Mouse (Mus musculus) forebrain, embryonic 13.5 days (tissue): ENCODE measurements at regions not wholly inside any gene's neighbourhood (a gene's known extent, or its start where the extent isn't known, plus 50 kb on each side); places are given as distances from the start of the nearest gene placed in this dataset.

Experiments
- ATAC-seq: fragments of 200-750 bp; cut with Nextera tagmentation; 2 replicates; pipeline ENCODE4 v1.8.0; 2017
- H3K27ac ChIP-seq: fragments of 300-500 bp; sonication (generic); 2 replicates; pipeline ENCODE4 v1.5.1; 2015; ENCODE audit warnings: inconsistent platforms, mild to moderate bottlenecking, moderate library complexity
- H3K27me3 ChIP-seq: fragments of 300-500 bp; sonication (generic); 2 replicates; pipeline ENCODE4 v1.6.1; 2015; ENCODE audit warnings: mild to moderate bottlenecking, inconsistent platforms
- H3K36me3 ChIP-seq: fragments of 300-500 bp; sonication (generic); 2 replicates; pipeline ENCODE4 v1.6.1; 2015; ENCODE audit warnings: mild to moderate bottlenecking, inconsistent platforms; ENCODE audit not compliant: poor library complexity, severe bottlenecking
- H3K4me1 ChIP-seq: fragments of 300-500 bp; sonication (generic); 2 replicates; pipeline ENCODE4 v1.6.1; 2015; ENCODE audit warnings: inconsistent platforms
- H3K4me2 ChIP-seq: fragments of 300-500 bp; sonication (generic); 2 replicates; pipeline ENCODE4 v1.6.1; 2015; ENCODE audit warnings: inconsistent platforms, mild to moderate bottlenecking, moderate library complexity
- H3K4me3 ChIP-seq: fragments of 300-500 bp; sonication (generic); 2 replicates; pipeline ENCODE4 v1.5.1; 2015; ENCODE audit warnings: mild to moderate bottlenecking, inconsistent platforms
- H3K9ac ChIP-seq: fragments of 300-500 bp; sonication (generic); 2 replicates; pipeline ENCODE4 v1.6.1; 2015; ENCODE audit warnings: mild to moderate bottlenecking, inconsistent platforms
- H3K9me3 ChIP-seq: fragments of 300-500 bp; sonication (generic); replicated peaks from 2 replicates; pipeline ENCODE4 v1.6.1; 2016; ENCODE audit warnings: inconsistent platforms
- WGBS: fragments of 180-500 bp; shearing (Covaris S2); methylation state at CpG from one replicate; pipeline ENCODE4 v1.1.7; 2015; 5-methylcytosine and 5-hydroxymethylcytosine counted together

GRCm38 (mm10) chr4:34403061-34403460 is 147.7 kb upstream of the Akirin2 start:
- H3K9me3 ChIP-seq: no peaks in the 10 kb centered on the region
- no peaks in the 10 kb centered on the region for H3K27me3 ChIP-seq
- no peak for ATAC-seq
- no peak overlapping the region for H3K4me3 ChIP-seq
- H3K27ac ChIP-seq: no peak overlapping the region
- WGBS: 83% methylated on average over 2 of the region's 2 CpGs
- H3K9ac ChIP-seq: no peak overlapping the region
- no peaks in the 10 kb centered on the region for H3K4me1 ChIP-seq
- no peaks in the 10 kb centered on the region for H3K36me3 ChIP-seq
- no peak overlapping the region for H3K4me2 ChIP-seq

GRCm38 (mm10) chr4:34407181-34407580 is 143.6 kb upstream of the Akirin2 start:
- Histone ChIP-seq H3K9ac (no peak overlapping the region), H3K9me3 (no peaks in the 10 kb centered on the region), H3K27me3 (no peaks in the 10 kb centered on the region), H3K36me3 (no peaks in the 10 kb centered on the region), H3K27ac (no peak overlapping the region), H3K4me1 (no peaks in the 10 kb centered on the region), H3K4me3 (no peak overlapping the region), H3K4me2 (no peak overlapping the region)
- no peak for ATAC-seq
- 85% methylated on average over 3 of the region's 3 CpGs for WGBS

- no peak overlapping the region for H3K9ac ChIP-seq
- H3K36me3 ChIP-seq: no peaks in the 10 kb centered on the region
- no peak overlapping the region for H3K4me3 ChIP-seq
- no peaks in the 10 kb centered on the region for H3K9me3 ChIP-seq
- H3K4me1 ChIP-seq: no peaks in the 10 kb centered on the region
- no peak overlapping the region for H3K4me2 ChIP-seq
- WGBS: 82% methylated on average over 6 of the region's 6 CpGs
- ATAC-seq: no peak
- no peaks in the 10 kb centered on the region for H3K27me3 ChIP-seq
- H3K27ac ChIP-seq: no peak overlapping the region
Measured at GRCm38 (mm10) chr4:34420970-34421369, 129.8 kb upstream of the Akirin2 start.

GRCm38 (mm10) chr4:34424131-34424646 is 126.5 kb upstream of the Akirin2 start:
- ATAC-seq: no peak
- H3K9ac ChIP-seq: no peak overlapping the region
- H3K4me3 ChIP-seq: no peak overlapping the region
- 76% methylated on average over 2 of the region's 2 CpGs for WGBS
- H3K36me3 ChIP-seq: no peaks in the 10 kb centered on the region
- no peaks in the 10 kb centered on the region for H3K4me1 ChIP-seq
- H3K27me3 ChIP-seq: no peaks in the 10 kb centered on the region
- H3K9me3 ChIP-seq: no peaks in the 10 kb centered on the region
- no peak overlapping the region for H3K4me2 ChIP-seq
- no peak overlapping the region for H3K27ac ChIP-seq

GRCm38 (mm10) chr4:34429003-34429402 is 121.7 kb upstream of the Akirin2 start:
- Histone ChIP-seq H3K36me3 (no peaks in the 10 kb centered on the region), H3K4me1 (no peaks in the 10 kb centered on the region), H3K9me3 (no peaks in the 10 kb centered on the region), H3K27me3 (no peaks in the 10 kb centered on the region), H3K9ac (no peak overlapping the region), H3K4me2 (no peak overlapping the region), H3K4me3 (no peak overlapping the region), H3K27ac (no peak overlapping the region)
- ATAC-seq: no peak
- 70% methylated on average over 4 of the region's 4 CpGs for WGBS

- Histone ChIP-seq H3K27me3 (no peaks in the 10 kb centered on the region), H3K9ac (no peak overlapping the region), H3K4me2 (no peak overlapping the region), H3K27ac (no peak overlapping the region), H3K36me3 (no peaks in the 10 kb centered on the region), H3K4me3 (no peak overlapping the region), H3K9me3 (no peaks in the 10 kb centered on the region), H3K4me1 (no peaks in the 10 kb centered on the region)
- ATAC-seq: no peak
- WGBS: 78% methylated on average over 22 of the region's 22 CpGs
Measured at GRCm38 (mm10) chr4:34429456-34430235, 121.1 kb upstream of the Akirin2 start.

GRCm38 (mm10) chr4:34437316-34437715 is 113.4 kb upstream of the Akirin2 start:
- no peak overlapping the region for H3K9ac ChIP-seq
- no peak overlapping the region for H3K4me3 ChIP-seq
- no peak for ATAC-seq
- no peaks in the 10 kb centered on the region for H3K4me1 ChIP-seq
- H3K27ac ChIP-seq: no peak overlapping the region
- H3K27me3 ChIP-seq: no peaks in the 10 kb centered on the region
- no peak overlapping the region for H3K4me2 ChIP-seq
- H3K36me3 ChIP-seq: no peaks in the 10 kb centered on the region
- no peaks in the 10 kb centered on the region for H3K9me3 ChIP-seq
- 77% methylated on average over 3 of the region's 3 CpGs for WGBS

GRCm38 (mm10) chr4:34449582-34449981 is 101.2 kb upstream of the Akirin2 start:
- Histone ChIP-seq H3K4me1 (no peaks in the 10 kb centered on the region), H3K36me3 (no peaks in the 10 kb centered on the region), H3K9ac (no peak overlapping the region), H3K27me3 (no peaks in the 10 kb centered on the region), H3K9me3 (no peaks in the 10 kb centered on the region), H3K4me2 (no peak overlapping the region), H3K27ac (no peak overlapping the region), H3K4me3 (no peak overlapping the region)
- no peak for ATAC-seq
- WGBS: 81% methylated on average over 7 of the region's 7 CpGs

GRCm38 (mm10) chr4:34462591-34462990 is 88.1 kb upstream of the Akirin2 start:
- no peak overlapping the region for H3K27ac ChIP-seq
- H3K9me3 ChIP-seq: no peaks in the 10 kb centered on the region
- WGBS: 88% methylated on average over 4 of the region's 4 CpGs
- H3K9ac ChIP-seq: no peak overlapping the region
- ATAC-seq: no peak
- no peaks in the 10 kb centered on the region for H3K27me3 ChIP-seq
- H3K4me2 ChIP-seq: no peak overlapping the region
- no peak overlapping the region for H3K4me3 ChIP-seq
- H3K4me1 ChIP-seq: no peaks in the 10 kb centered on the region
- H3K36me3 ChIP-seq: no peaks in the 10 kb centered on the region

GRCm38 (mm10) chr4:34465845-34466244 is 84.9 kb upstream of the Akirin2 start:
- no peak overlapping the region for H3K9ac ChIP-seq

GRCm38 (mm10) chr4:34466309-34466708 is 84.4 kb upstream of the Akirin2 start:
- no peak overlapping the region for H3K9ac ChIP-seq
- no peak overlapping the region for H3K4me2 ChIP-seq
- no peaks in the 10 kb centered on the region for H3K4me1 ChIP-seq
- H3K27ac ChIP-seq: no peak overlapping the region
- no peak overlapping the region for H3K4me3 ChIP-seq
- ATAC-seq: no peak
- no peaks in the 10 kb centered on the region for H3K27me3 ChIP-seq
- H3K9me3 ChIP-seq: no peaks in the 10 kb centered on the region
- 77% methylated on average over 3 of the region's 3 CpGs for WGBS
- H3K36me3 ChIP-seq: no peaks in the 10 kb centered on the region

More at GRCm38 (mm10) chr4:34465845-34466244, 84.9 kb upstream of the Akirin2 start:
- 100% methylated on average over 2 of the region's 2 CpGs for WGBS
- no peak overlapping the region for H3K4me3 ChIP-seq
- no peaks in the 10 kb centered on the region for H3K9me3 ChIP-seq
- no peaks in the 10 kb centered on the region for H3K27me3 ChIP-seq
- H3K4me2 ChIP-seq: no peak overlapping the region
- ATAC-seq: no peak
- no peaks in the 10 kb centered on the region for H3K4me1 ChIP-seq
- H3K27ac ChIP-seq: no peak overlapping the region
- H3K36me3 ChIP-seq: no peaks in the 10 kb centered on the region

GRCm38 (mm10) chr4:34468096-34468495 is 82.6 kb upstream of the Akirin2 start:
- Histone ChIP-seq H3K4me3 (no peak overlapping the region), H3K27ac (no peak overlapping the region), H3K9ac (no peak overlapping the region), H3K36me3 (no peaks in the 10 kb centered on the region), H3K27me3 (no peaks in the 10 kb centered on the region), H3K9me3 (no peaks in the 10 kb centered on the region), H3K4me2 (no peak overlapping the region), H3K4me1 (no peaks in the 10 kb centered on the region)
- ATAC-seq: no peak
- 75% methylated on average over 9 of the region's 9 CpGs for WGBS
